8 mouse cellular contexts compared by ENCODE assay signal in the genomic region with DNA sequence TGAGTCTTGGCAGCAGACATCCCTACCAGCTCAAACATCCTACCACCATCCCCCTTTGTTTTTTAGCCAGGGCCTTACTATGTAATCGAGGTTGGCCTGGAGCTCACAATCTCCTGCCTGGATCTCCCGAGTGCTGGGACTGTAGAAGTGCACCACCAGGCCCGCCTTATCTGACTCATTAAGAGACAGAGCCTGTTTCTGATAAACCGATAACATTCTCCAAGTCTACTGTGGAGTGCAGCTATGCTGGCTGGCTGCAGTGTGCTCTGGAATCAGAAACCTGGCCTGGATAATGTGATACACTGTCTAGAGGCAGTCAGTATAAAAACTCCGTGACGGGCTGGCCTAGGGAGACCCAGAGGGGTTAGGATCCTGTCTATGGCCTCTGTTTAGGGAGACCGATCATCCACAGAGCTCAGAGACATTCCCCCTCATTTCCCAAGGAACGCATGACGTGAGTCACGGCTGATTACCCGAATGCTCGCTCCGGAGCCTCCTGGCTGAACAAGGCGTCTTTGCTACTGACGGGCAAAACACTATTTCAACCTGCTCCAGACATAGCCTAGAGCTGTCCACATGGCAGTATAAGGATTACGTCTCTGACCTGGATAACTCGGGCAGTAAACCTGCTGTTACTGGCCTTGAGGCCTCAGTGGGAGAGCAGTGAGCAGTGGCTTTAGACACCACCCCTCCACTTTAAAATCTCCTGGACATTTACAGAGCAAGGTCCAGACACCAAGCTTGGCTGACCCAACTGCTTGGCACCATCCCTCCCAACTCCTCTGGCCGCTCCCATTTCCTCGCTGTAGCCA. TPM values are rescaled to one million over a fixed set of nuclear protein-coding genes. Genes with fewer than 3 reads are reported as not detected.
DNase-seq lines count a peak whose midpoint lies in the region; ATAC-seq and TF ChIP-seq lines count a peak whose summit lies in the region.

No protein-coding gene starts in this region.

- no peak for TF ChIP-seq POLR2A in MEL (IDR thresholded peaks at IDR 0.05; ENCODE audit: control insufficient read depth in 1 of 2, insufficient read depth in 1 of 2, low read depth in 1 of 2, low read length in 2 of 2, poor library complexity in 1 of 2)

- no peaks in the 10 kb centered on the region for H3K9me3 ChIP-seq in MEL (replicated peaks; ENCODE audit: insufficient read depth, low read length)
- H3K9me3 ChIP-seq in heart, embryonic 14.5 days (ENCODE audit: control insufficient read depth, low read length) = no peaks in the 10 kb centered on the region
- H3K9me3 ChIP-seq in limb, embryonic 12.5 days = no peaks in the 10 kb centered on the region
- no peaks in the 10 kb centered on the region for H3K9me3 ChIP-seq in forebrain, postnatal 0 days (ENCODE audit: low read length)

- no peak overlapping the region; a peak in 1 of 4 replicates for H3K4me3 ChIP-seq in MEL (ENCODE audit: control insufficient read depth in 1 of 2, insufficient read depth in 1 of 2, low read depth in 2 of 2, low read length in 2 of 2)
- H3K4me3 ChIP-seq in heart, embryonic 14.5 days (ENCODE audit: control insufficient read depth in 1 of 2, insufficient read depth in 1 of 2, low read depth in 1 of 2, low read length in 2 of 2) = no peak overlapping the region
- no peak overlapping the region for H3K4me3 ChIP-seq in limb, embryonic 12.5 days (replicated peaks)
- no peak overlapping the region for H3K4me3 ChIP-seq in forebrain, postnatal 0 days (ENCODE audit: low read depth, low read length)

- H3K36me3 ChIP-seq in MEL (ENCODE audit: control insufficient read depth in 1 of 2, insufficient read depth in 2 of 2, low read length in 2 of 2) = peaks cover 0 to 70% of the 10 kb centered on the region in 2 experiments; a peak in 2 of 4 replicates
- H3K36me3 ChIP-seq in heart, embryonic 14.5 days (ENCODE audit: control insufficient read depth, insufficient read depth, low read length) = no peaks in the 10 kb centered on the region
- H3K36me3 ChIP-seq in limb, embryonic 12.5 days = no peaks in the 10 kb centered on the region; the same call in 1 of the 2 replicates
- H3K36me3 ChIP-seq in forebrain, postnatal 0 days (ENCODE audit: insufficient read depth) = no peaks in the 10 kb centered on the region

- H3K27ac ChIP-seq in MEL (ENCODE audit: control insufficient read depth, low read depth, low read length) = peak overlapping the region; percentile 34
- peak overlapping the region; percentile 70 to 77 for H3K27ac ChIP-seq in heart, embryonic 14.5 days (replicated peaks in 1 of 2; ENCODE audit: control insufficient read depth in 1 of 2, insufficient read depth in 1 of 2, low read depth in 2 of 2, low read length in 2 of 2)
- 0 out of 2 replicates have a peak overlapping the region, but pooled peaks have one; percentile 31 for H3K27ac ChIP-seq in limb, embryonic 12.5 days
- H3K27ac ChIP-seq in forebrain, postnatal 0 days (ENCODE audit: low read depth, low read length) = no peak overlapping the region

- TF ChIP-seq RAD21 in MEL (IDR thresholded peaks at IDR 0.05; ENCODE audit: low read depth, low read length) = no peak

- peak; percentile 65 for DNase-seq in gastrocnemius, adult 18-20 months (ENCODE audit: low spot score)
- DNase-seq in gastrocnemius, postnatal 36 days = no peak
- peak; percentile 58 for DNase-seq in MEL (ENCODE audit: low read depth, low spot score)
- no peak for DNase-seq in forebrain, postnatal 0 days
- no peak for DNase-seq in thymus, postnatal 25 days

- peaks cover 30 to 71% of the 10 kb centered on the region in 2 experiments for H3K4me1 ChIP-seq in MEL (ENCODE audit: control insufficient read depth in 1 of 2, insufficient read depth in 2 of 2, low read length in 2 of 2)
- peaks cover 78 to 93% of the 10 kb centered on the region in 2 experiments for H3K4me1 ChIP-seq in heart, embryonic 14.5 days (ENCODE audit: control insufficient read depth in 2 of 2, insufficient read depth in 2 of 2, low read length in 2 of 2)
- H3K4me1 ChIP-seq in limb, embryonic 12.5 days (replicated peaks) = peaks cover 87% of the 10 kb centered on the region
- peaks cover 5% of the 10 kb centered on the region; the same call in 1 of the 2 replicates for H3K4me1 ChIP-seq in forebrain, postnatal 0 days (ENCODE audit: insufficient read depth)

- H3K9ac ChIP-seq in MEL (ENCODE audit: control insufficient read depth, low read depth, low read length, poor library complexity, severe bottlenecking) = peak overlapping the region; percentile 29
- peak overlapping the region; percentile 65 for H3K9ac ChIP-seq in heart, embryonic 14.5 days (ENCODE audit: low read length)
- 0 out of 2 replicates have a peak overlapping the region, but pooled peaks have one; percentile 31 for H3K9ac ChIP-seq in limb, embryonic 12.5 days (replicated peaks)
- H3K9ac ChIP-seq in forebrain, postnatal 0 days = no peak overlapping the region

- no peak; the same call in 1 of the 2 replicates for ATAC-seq in heart, embryonic 14.5 days (ENCODE audit: insufficient number of reproducible peaks, insufficient read depth, low FRiP score, low read depth)
- ATAC-seq in limb, embryonic 12.5 days (ENCODE audit: insufficient number of reproducible peaks, insufficient read depth, low FRiP score, low TSS enrichment, low read depth) = 0 out of 2 replicates have a peak, but pooled peaks have one; percentile 17
- ATAC-seq in activated CD4-positive, CD25-positive, alpha-beta regulatory T cell, adult 4 months = no peak
- no peak for ATAC-seq in forebrain, postnatal 0 days

- TF ChIP-seq EP300 in MEL (IDR thresholded peaks at IDR 0.05; ENCODE audit: low read depth in 1 of 2, low read length in 2 of 2) = peak; percentile 74 to 81

- H3K4me2 ChIP-seq in heart, embryonic 14.5 days (ENCODE audit: low read length) = peak overlapping the region; percentile 27
- no peak overlapping the region for H3K4me2 ChIP-seq in limb, embryonic 12.5 days
- no peak overlapping the region for H3K4me2 ChIP-seq in forebrain, postnatal 0 days (ENCODE audit: low read depth)

- intact Hi-C loops in gastrocnemius, postnatal 36 days (cut with DNase I) = no loop called here

- no peak for TF ChIP-seq CTCF in MEL (IDR thresholded peaks at IDR 0.05 in 2 of 3, conservative IDR thresholded peaks at IDR 0.05 in 1 of 3; ENCODE audit: control insufficient read depth in 1 of 3, insufficient read depth in 1 of 3, low read depth in 2 of 3, low read length in 3 of 3, poor library complexity in 1 of 3, severe bottlenecking in 1 of 3)
- TF ChIP-seq CTCF in forebrain, postnatal 0 days (IDR thresholded peaks at IDR 0.05; ENCODE audit: low read depth) = no peak

- 20% methylated on average over 19 of the region's 19 CpGs for WGBS in heart, embryonic 14.5 days
- 41% methylated on average over 19 of the region's 19 CpGs for WGBS in limb, embryonic 12.5 days
- WGBS in forebrain, postnatal 0 days = 74% methylated on average over 19 of the region's 19 CpGs

- H3K27me3 ChIP-seq in MEL (ENCODE audit: control insufficient read depth in 1 of 2, insufficient read depth in 2 of 2, low read length in 2 of 2) = no peaks in the 10 kb centered on the region
- no peaks in the 10 kb centered on the region for H3K27me3 ChIP-seq in heart, embryonic 14.5 days (ENCODE audit: control insufficient read depth, insufficient read depth, low read length)
- no peaks in the 10 kb centered on the region for H3K27me3 ChIP-seq in limb, embryonic 12.5 days
- no peaks in the 10 kb centered on the region for H3K27me3 ChIP-seq in forebrain, postnatal 0 days (ENCODE audit: insufficient read depth, low read length)

- peaks cover 4% of the 10 kb centered on the region; the same call in 1 of the 2 replicates for H3K79me2 ChIP-seq in MEL (ENCODE audit: control insufficient read depth, insufficient read depth, low read length, poor library complexity)

TF ChIP-seq in MEL, 35 proteins besides CTCF, POLR2A, EP300 and RAD21 (continues in another document):
- no peak for TF ChIP-seq ELF1 (IDR thresholded peaks at IDR 0.05; ENCODE audit: low read depth, low read length)
- no peak for TF ChIP-seq USF2 (IDR thresholded peaks at IDR 0.05; ENCODE audit: borderline replicate concordance in 1 of 2, insufficient read depth in 1 of 2, low read depth in 1 of 2, low read length in 2 of 2)
- TF ChIP-seq POLR2AphosphoS5 (IDR thresholded peaks at IDR 0.05; ENCODE audit: borderline replicate concordance, low read depth, low read length) = no peak
- TF ChIP-seq ETS1 (IDR thresholded peaks at IDR 0.05; ENCODE audit: low read depth, low read length) = peak; percentile 79
- TF ChIP-seq MXI1 (IDR thresholded peaks at IDR 0.05; ENCODE audit: low read depth, low read length) = no peak
- TF ChIP-seq POLR2AphosphoS2 (IDR thresholded peaks at IDR 0.05; ENCODE audit: low read length) = no peak
- TF ChIP-seq TCF12 (IDR thresholded peaks at IDR 0.05; ENCODE audit: low read depth, low read length) = peak; percentile 86
- no peak for TF ChIP-seq SMC3 (IDR thresholded peaks at IDR 0.05; ENCODE audit: low read depth, low read length)
- TF ChIP-seq MYC (IDR thresholded peaks at IDR 0.05; ENCODE audit: low read depth, low read length) = 0 out of 2 replicates have a peak, but pooled peaks have one; percentile 22
- no peak for TF ChIP-seq JUND (IDR thresholded peaks at IDR 0.05; ENCODE audit: low read depth, low read length)
- no peak for TF ChIP-seq ZMIZ1 (IDR thresholded peaks at IDR 0.05; ENCODE audit: low read depth, low read length)
- no peak for TF ChIP-seq TBP (IDR thresholded peaks at IDR 0.05; ENCODE audit: low read depth, low read length)
- no peak for TF ChIP-seq MEF2A (IDR thresholded peaks at IDR 0.05; ENCODE audit: extremely low read depth, insufficient replicate concordance, low read depth, low read length, poor library complexity, severe bottlenecking)
- 0 out of 2 replicates have a peak, but pooled peaks have one; percentile 17 for TF ChIP-seq MAZ (IDR thresholded peaks at IDR 0.05; ENCODE audit: low read depth, low read length)
- no peak for TF ChIP-seq E2F4 (IDR thresholded peaks at IDR 0.05; ENCODE audit: borderline replicate concordance, low read depth, low read length)
- TF ChIP-seq ZKSCAN1 (IDR thresholded peaks at IDR 0.05; ENCODE audit: low read depth, low read length) = no peak
- TF ChIP-seq RCOR1 (IDR thresholded peaks at IDR 0.05; ENCODE audit: low read depth, low read length) = peak; percentile 75

RNA-seq across cellular contexts. Expression of gene Smad3, which starts 11.8 kb away (rescaled TPM):
- 10 to 100 TPM; 56.8 to 76.4 TPM for total RNA-seq in gastrocnemius, adult 18-20 months (2021)
- total RNA-seq in gastrocnemius, postnatal 36 days (2021) = 10 to 100 TPM; 46.3 to 56.9 TPM
- total RNA-seq in MEL (2012; rRNA removed) = 7.1 and 7.5 TPM in 2 replicates
- 10 to 100 TPM in 1 of 2 experiments, not detected in 1; 10.2 TPM for polyA plus RNA-seq in MEL (2012; ENCODE audit: insufficient read depth in 1 of 2, insufficient read length in 2 of 2, low read depth in 1 of 2, low replicate concordance in 2 of 2, missing spikeins in 1 of 2)
- 7.6 and 10.4 TPM in 2 replicates for polyA plus RNA-seq in heart, embryonic 14.5 days (2014; fragmentation: Nextera tagmentation; extraction: Ambion mirVana)
- 39.9 and 43.4 TPM in 2 replicates for polyA plus RNA-seq in limb, embryonic 12.5 days (2016; fragmentation: Nextera tagmentation; extraction: Ambion mirVana)
- 10 to 100 TPM; 15.0 to 16.8 TPM for polyA plus RNA-seq in activated CD4-positive, CD25-positive, alpha-beta regulatory T cell, adult 4 months (2017; shearing (Covaris generic))
- total RNA-seq in forebrain, postnatal 0 days (2014; rRNA removed) = 16.0 and 17.6 TPM in 2 replicates
- polyA plus RNA-seq in forebrain, postnatal 0 days (2015; fragmentation: Nextera tagmentation; extraction: Ambion mirVana) = 5.0 and 5.5 TPM in 2 replicates

Comparison
In these comparisons a context has a peak if more than half of its experiments do, and no peak if none do; other contexts are left out.
1. DNase-seq: peak in gastrocnemius, adult 18-20 months (single experiment) and MEL (single experiment); none in gastrocnemius, postnatal 36 days (0 of 2), forebrain, postnatal 0 days (single experiment) and thymus, postnatal 25 days (single experiment).